Mouse (Mus musculus) myocyte (in vitro differentiated cells): Measurements from ENCODE around the gene Rhebl1.

Source experiments
- CEBPB ChIP-seq: IDR thresholded peaks from 2 replicates; pipeline ENCODE4 v1.6.1; 2011; ENCODE audit warnings: mild to moderate bottlenecking, moderate library complexity; ENCODE audit not compliant: poor library complexity, insufficient read depth, severe bottlenecking
- E2F4 ChIP-seq: IDR thresholded peaks from one replicate; pipeline ENCODE4 v1.6.1; 2011; ENCODE audit warnings: mild to moderate bottlenecking, control low read depth, moderate library complexity; ENCODE audit not compliant: insufficient read depth
- MAX ChIP-seq: IDR thresholded peaks from one replicate; pipeline ENCODE4 v1.6.1; 2011; ENCODE audit warnings: low read depth, mild to moderate bottlenecking, control low read depth
- MYOG ChIP-seq, 3 experiments: IDR thresholded peaks; one replicate each; pipeline ENCODE4 v1.6.1; 2011; ENCODE audit warnings: control low read depth in 2 of 3, low read depth in 2 of 3, mild to moderate bottlenecking in 2 of 3; ENCODE audit not compliant: insufficient read length in 2 of 3, control insufficient read depth in 1 of 3, insufficient read depth in 1 of 3
- POLR2A ChIP-seq: IDR thresholded peaks from one replicate; pipeline ENCODE4 v1.6.1; 2011; ENCODE audit warnings: low read depth, mild to moderate bottlenecking, control low read depth, moderate library complexity; ENCODE audit not compliant: insufficient read length
- POLR2AphosphoS2 ChIP-seq: IDR thresholded peaks from one replicate; pipeline ENCODE4 v1.6.1; 2011; ENCODE audit warnings: low read depth, control low read depth; ENCODE audit not compliant: insufficient read length
- SRF ChIP-seq: IDR thresholded peaks from one replicate; pipeline ENCODE4 v1.6.1; 2011; ENCODE audit warnings: low read depth; ENCODE audit not compliant: control insufficient read depth, insufficient read length
- USF1 ChIP-seq: IDR thresholded peaks from one replicate; pipeline ENCODE4 v1.6.1; 2011; ENCODE audit warnings: low read depth, mild to moderate bottlenecking, control low read depth, moderate library complexity

DNA sequence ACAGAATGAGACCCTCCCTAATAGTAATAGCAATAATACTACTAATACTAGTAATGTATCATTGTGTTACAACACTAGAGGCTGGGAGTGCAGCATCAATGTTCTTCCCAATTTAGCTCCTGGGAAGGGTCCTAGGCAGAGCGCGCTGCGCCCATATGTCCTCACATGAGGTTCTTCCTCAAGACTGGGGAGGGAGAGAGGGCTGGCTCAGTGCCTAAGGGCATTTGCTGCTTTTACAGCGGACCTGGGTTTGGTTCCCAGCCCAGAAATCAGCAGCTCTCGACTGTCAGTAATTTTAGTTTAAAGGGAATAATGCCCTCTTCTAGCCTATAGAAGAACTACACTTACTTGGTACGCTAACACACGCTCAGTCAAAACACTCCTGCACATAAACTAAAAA, 6.8 kb downstream of the Rhebl1 start:
- TF ChIP-seq POLR2A (no peak), SRF (no peak), POLR2AphosphoS2 (no peak), CEBPB (no peak), E2F4 (no peak), MYOG (IDR thresholded peaks at IDR 0.05; ENCODE audit: control insufficient read depth in 1 of 3, insufficient read depth in 1 of 3, insufficient read length in 2 of 3, low read depth in 2 of 3) (no peak), USF1 (no peak), MAX (no peak)
